In genomic region chr5:100901046-100901445, GRCm38 (mm10) we compare ENCODE assay signal across 17 mouse cellular contexts. TPM values are rescaled to one million over a fixed set of nuclear protein-coding genes. Genes with fewer than 3 reads are reported as not detected.
A peak's percentile ranks its signal among the peaks of the same experiment; 100 is the strongest.
DNase-seq lines count a peak whose midpoint lies in the region; ATAC-seq and TF ChIP-seq lines count a peak whose summit lies in the region.
"Had no signal": no experiment of that assay in that cellular context is flagged by ENCODE, and none has a peak within 500 bp of the region (broad histone marks: within the 10 kb centered on the region; RNA-seq: fewer than 3 reads in every experiment).

No protein-coding gene starts in this region.

- H3K9ac ChIP-seq in limb, embryonic 14.5 days (ENCODE audit: low read depth, low read length, severe bottlenecking) = no peak overlapping the region
- H3K9ac ChIP-seq: embryonic facial prominence, embryonic 13.5 days; forebrain, embryonic 13.5 days; forebrain, embryonic 15.5 days; forebrain, postnatal 0 days had no signal

- no peak for TF ChIP-seq CTCF in brain, embryonic 14.5 days (IDR thresholded peaks at IDR 0.05; ENCODE audit: borderline replicate concordance, extremely low read depth, insufficient read depth, insufficient read length)

- 45% methylated on average over 5 of the region's 5 CpGs for WGBS in limb, embryonic 14.5 days
- WGBS in limb, embryonic 10.5 days = 88% methylated on average over 5 of the region's 5 CpGs

- H3K4me2 ChIP-seq in limb, embryonic 14.5 days (replicated peaks; ENCODE audit: low read depth, low read length, severe bottlenecking) = no peak overlapping the region
- H3K4me2 ChIP-seq: embryonic facial prominence, embryonic 13.5 days; forebrain, embryonic 13.5 days; forebrain, embryonic 15.5 days had no signal

- no peaks in the 10 kb centered on the region for H3K27me3 ChIP-seq in limb, embryonic 14.5 days (ENCODE audit: control insufficient read depth, insufficient read depth, low read length)
- H3K27me3 ChIP-seq in limb, embryonic 10.5 days (ENCODE audit: low read depth, poor library complexity, severe bottlenecking) = no peaks in the 10 kb centered on the region
- H3K27me3 ChIP-seq: embryonic facial prominence, embryonic 13.5 days; forebrain, embryonic 13.5 days; forebrain, embryonic 15.5 days had no signal

- H3K9me3 ChIP-seq in limb, embryonic 14.5 days (ENCODE audit: control insufficient read depth, low read length) = no peaks in the 10 kb centered on the region
- no peaks in the 10 kb centered on the region for H3K9me3 ChIP-seq in limb, embryonic 10.5 days (replicated peaks)
- H3K9me3 ChIP-seq: embryonic facial prominence, embryonic 13.5 days; forebrain, embryonic 15.5 days had no signal

- no peak for TF ChIP-seq POLR2A in limb, embryonic 14.5 days (IDR thresholded peaks at IDR 0.05; ENCODE audit: borderline replicate concordance, extremely low read depth, insufficient read depth, insufficient read length)
- no peak for TF ChIP-seq POLR2A in brain, embryonic 14.5 days (IDR thresholded peaks at IDR 0.05; ENCODE audit: borderline replicate concordance, extremely low read depth, insufficient read depth, insufficient read length, poor library complexity, severe bottlenecking)

- 0 out of 2 replicates have a peak, but pooled peaks cover 2% of the 10 kb centered on the region for H3K4me1 ChIP-seq in limb, embryonic 14.5 days (ENCODE audit: control insufficient read depth, insufficient read depth, low read length)
- H3K4me1 ChIP-seq in limb, embryonic 10.5 days = no peaks in the 10 kb centered on the region
- H3K4me1 ChIP-seq: forebrain, embryonic 13.5 days; forebrain, embryonic 15.5 days had no signal

- H3K36me3 ChIP-seq in limb, embryonic 14.5 days (ENCODE audit: control insufficient read depth, insufficient read depth, low read length) = no peaks in the 10 kb centered on the region
- no peaks in the 10 kb centered on the region for H3K36me3 ChIP-seq in limb, embryonic 10.5 days
- H3K36me3 ChIP-seq: embryonic facial prominence, embryonic 13.5 days; forebrain, embryonic 15.5 days had no signal

- H3K4me3 ChIP-seq in limb, embryonic 14.5 days (replicated peaks; ENCODE audit: low read length) = no peak overlapping the region
- H3K4me3 ChIP-seq in limb, embryonic 10.5 days = no peak overlapping the region
- H3K4me3 ChIP-seq: embryonic facial prominence, embryonic 13.5 days; forebrain, embryonic 13.5 days; forebrain, embryonic 15.5 days had no signal

- ATAC-seq in limb, embryonic 14.5 days (ENCODE audit: low FRiP score, low read depth) = no peak
- ATAC-seq: activated CD4-positive, CD25-positive, alpha-beta regulatory T cell, adult 4 months; forebrain, embryonic 13.5 days; forebrain, embryonic 15.5 days; forebrain, postnatal 0 days had no signal

- DNase-seq in limb, embryonic 14.5 days (ENCODE audit: low spot score) = peak; percentile 56
- no peak for DNase-seq in limb, embryonic 10.5 days (ENCODE audit: low spot score)
- peak; percentile 18 for DNase-seq in brain, adult 2 months (ENCODE audit: low read depth, low spot score)
- DNase-seq in brain, embryonic 14.5 days (ENCODE audit: low read depth) = peak; percentile 18
- no peak for DNase-seq in T-cell, adult 2 months (ENCODE audit: low spot score)
- DNase-seq: adrenal gland, adult 8-10 months; adrenal gland, postnatal 14 days; adrenal gland, postnatal 36 days; cerebellum, adult 11-12 months; cerebellum, adult 2 months; cerebellum, adult 9-10 months; cerebellum, postnatal 25 days; forebrain, postnatal 0 days had no signal

- no peak overlapping the region for H3K27ac ChIP-seq in limb, embryonic 14.5 days (replicated peaks; ENCODE audit: low read depth, low read length)
- no peak overlapping the region for H3K27ac ChIP-seq in limb, embryonic 10.5 days
- H3K27ac ChIP-seq: embryonic facial prominence, embryonic 13.5 days; forebrain, embryonic 13.5 days; forebrain, embryonic 15.5 days had no signal

RNA-seq across cellular contexts. Expression of gene Gpat3, which starts 55.5 kb away (rescaled TPM):
- polyA plus RNA-seq in limb, embryonic 14.5 days (2012; rRNA removed) = 1.9 and 2.7 TPM in 2 replicates
- polyA plus RNA-seq in limb, embryonic 14.5 days (2014; fragmentation: Nextera tagmentation; extraction: Ambion mirVana) = 1.1 and 2.0 TPM in 2 replicates
- polyA plus RNA-seq in limb, embryonic 10.5 days (2016; fragmentation: Nextera tagmentation; extraction: Ambion mirVana) = 0.59 and 0.61 TPM in 2 replicates
- 0.14 and 0.40 TPM in 2 replicates for polyA plus RNA-seq in brain, embryonic 14.5 days (2012; rRNA removed)

Comparison
In these comparisons a context has a peak if more than half of its experiments do, and no peak if none do; other contexts are left out.
1. DNase-seq: peak in limb, embryonic 14.5 days (single experiment), brain, adult 2 months (single experiment) and brain, embryonic 14.5 days (single experiment); none in limb, embryonic 10.5 days (single experiment) and T-cell, adult 2 months (single experiment).